Mouse (Mus musculus): ENCODE measurements at regions not wholly inside any gene's neighbourhood (a gene's known extent, or its start where the extent isn't known, plus 50 kb on each side); places are given as distances from the start of the nearest gene placed in this dataset.
"Not testable (repeated sequence)": the region's sequence is repeated elsewhere in the genome, so short reads cannot be mapped to it uniquely, and the experiment has no call there.

- in situ Hi-C loops (cut with MboI, MseI), result no loop called here
These were observed 82.7 kb downstream of the Pmp22 start for GRCm38 (mm10) chr11:63211501-63211900.

GRCm38 (mm10) chr11:63213043-63213442 lies 84.3 kb downstream of the Pmp22 start:
- in situ Hi-C loops (cut with MboI, MseI), result no loop called here

GRCm38 (mm10) chr11:63213901-63214425 lies 85.2 kb downstream of the Pmp22 start:
- in situ Hi-C loops (cut with MboI, MseI), result no loop called here

- in situ Hi-C loops (cut with MboI, MseI), result no loop called here
These were observed 87.2 kb downstream of the Pmp22 start for GRCm38 (mm10) chr11:63215993-63216392.

- in situ Hi-C loops (cut with MboI, MseI), result no loop called here
These were observed 88.3 kb downstream of the Pmp22 start for GRCm38 (mm10) chr11:63217049-63217448.

- in situ Hi-C loops (cut with MboI, MseI), result no loop called here
These were observed 97.7 kb downstream of the Pmp22 start for GRCm38 (mm10) chr11:63226471-63226870.

- in situ Hi-C loops (cut with MboI, MseI), result no loop called here
These were observed 102.0 kb downstream of the Pmp22 start for GRCm38 (mm10) chr11:63230786-63231185.

GRCm38 (mm10) chr11:63233172-63233966 lies 104.6 kb downstream of the Pmp22 start:
- in situ Hi-C loops (cut with MboI, MseI), result no loop called here

GRCm38 (mm10) chr11:63234481-63234880 lies 105.7 kb downstream of the Pmp22 start:
- in situ Hi-C loops (cut with MboI, MseI), result no loop called here

GRCm38 (mm10) chr11:63238655-63239054 lies 109.9 kb downstream of the Pmp22 start:
- in situ Hi-C loops (cut with MboI, MseI), result no loop called here

- in situ Hi-C loops (cut with MboI, MseI), result no loop called here
These were observed 115.2 kb downstream of the Pmp22 start for GRCm38 (mm10) chr11:63243906-63244416.

- in situ Hi-C loops (cut with MboI, MseI), result no loop called here
These were observed 116.3 kb downstream of the Pmp22 start for GRCm38 (mm10) chr11:63245041-63245440.

GRCm38 (mm10) chr11:63246052-63246661 lies 117.4 kb downstream of the Pmp22 start:
- in situ Hi-C loops (cut with MboI, MseI), result no loop called here

- in situ Hi-C loops (cut with MboI, MseI), result no loop called here
These were observed 123.5 kb downstream of the Pmp22 start for GRCm38 (mm10) chr11:63252012-63252856.

GRCm38 (mm10) chr11:63252968-63253602 lies 124.3 kb downstream of the Pmp22 start:
- in situ Hi-C loops (cut with MboI, MseI), result no loop called here

- in situ Hi-C loops (cut with MboI, MseI), result no loop called here
These were observed 135.8 kb downstream of the Pmp22 start for GRCm38 (mm10) chr11:63264432-63265061.

- in situ Hi-C loops (cut with MboI, MseI), result not testable (repeated sequence)
These were observed 137.5 kb downstream of the Pmp22 start for GRCm38 (mm10) chr11:63266290-63266689.

GRCm38 (mm10) chr11:63276641-63277040 lies 147.9 kb downstream of the Pmp22 start:
- in situ Hi-C loops (cut with MboI, MseI), result no loop called here

- in situ Hi-C loops (cut with MboI, MseI), result no loop called here
These were observed 153.1 kb downstream of the Pmp22 start for GRCm38 (mm10) chr11:63281839-63282238.

- in situ Hi-C loops (cut with MboI, MseI), result no loop called here
These were observed 153.8 kb downstream of the Pmp22 start for GRCm38 (mm10) chr11:63282541-63282940.

- in situ Hi-C loops (cut with MboI, MseI), result no loop called here
These were observed 157.2 kb downstream of the Pmp22 start for GRCm38 (mm10) chr11:63286026-63286425.

Measured in regulatory T cell (primary cell).